Mouse (Mus musculus): ENCODE results near the gene Adgrv1.

DNA sequence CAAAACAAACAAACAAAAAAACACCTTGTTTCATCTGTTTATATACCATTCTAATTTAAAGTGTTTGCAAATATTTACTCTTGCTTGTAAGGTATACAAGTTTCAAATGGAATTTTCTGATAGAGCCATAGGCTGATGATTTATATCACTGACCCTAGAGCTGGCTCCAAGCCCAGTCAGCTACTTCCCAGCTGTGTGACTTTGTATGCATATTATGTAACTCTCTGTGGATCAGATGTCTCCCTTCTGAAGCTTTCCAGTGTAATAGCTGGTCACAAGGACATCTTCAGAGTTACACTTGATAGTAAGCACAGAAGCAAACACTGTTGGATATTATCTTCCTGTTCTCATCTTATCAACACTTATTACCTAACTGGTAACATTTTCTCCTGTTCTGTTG lies 400.1 kb downstream of the Adgrv1 start:
- TF ChIP-seq EP300 (IDR thresholded peaks at IDR 0.05; ENCODE audit: low read depth), result no peak
- no peak for TF ChIP-seq CTCF (IDR thresholded peaks at IDR 0.05; ENCODE audit: low read depth)
